Mouse (Mus musculus) lung, embryonic 16.5 days (tissue): ENCODE results near the gene Fcer1a. TPM values are rescaled to one million over a fixed set of nuclear protein-coding genes. Genes with fewer than 3 reads are reported as not detected.
"Not testable (repeated sequence)": the region's sequence is repeated elsewhere in the genome, so short reads cannot be mapped to it uniquely, and the experiment has no call there.

Source experiments
- ATAC-seq: fragments of 200-750 bp; cut with Nextera tagmentation; 2 replicates; pipeline ENCODE4 v1.8.0; 2017; ENCODE audit warnings: low read depth, mild to moderate bottlenecking, moderate library complexity
- H3K27ac ChIP-seq: fragments of 300-500 bp; sonication (generic); 2 replicates; pipeline ENCODE4 v1.5.1; 2014; ENCODE audit warnings: mild to moderate bottlenecking, control low read depth, low read length
- H3K27me3 ChIP-seq: fragments of 300-500 bp; sonication (generic); 2 replicates; pipeline ENCODE4 v1.6.1; 2014; ENCODE audit warnings: low read depth, low read length, mixed read lengths; ENCODE audit not compliant: control insufficient read depth, insufficient read depth
- H3K36me3 ChIP-seq: fragments of 300-500 bp; sonication (generic); 2 replicates; pipeline ENCODE4 v1.6.1; 2014; ENCODE audit warnings: low read length; ENCODE audit not compliant: control insufficient read depth, insufficient read depth
- H3K4me1 ChIP-seq: fragments of 300-500 bp; sonication (generic); replicated peaks from 2 replicates; pipeline ENCODE4 v1.6.1; 2014; ENCODE audit warnings: low read length, mixed read lengths; ENCODE audit not compliant: control insufficient read depth, insufficient read depth
- H3K4me2 ChIP-seq: fragments of 300-500 bp; sonication (generic); 2 replicates; pipeline ENCODE4 v1.6.1; 2014; ENCODE audit warnings: low read depth, low read length, control low read depth
- H3K4me3 ChIP-seq: fragments of 300-500 bp; sonication (generic); 2 replicates; pipeline ENCODE4 v1.5.1; 2014; ENCODE audit warnings: mild to moderate bottlenecking, low read length, control low read depth
- H3K9ac ChIP-seq: fragments of 300-500 bp; sonication (generic); 2 replicates; pipeline ENCODE4 v1.6.1; 2014; ENCODE audit warnings: low read length, control low read depth
- H3K9me3 ChIP-seq: fragments of 300-500 bp; sonication (generic); 2 replicates; pipeline ENCODE4 v1.6.1; 2016; ENCODE audit warnings: low read length; ENCODE audit not compliant: control insufficient read depth
- WGBS: fragments of 180-500 bp; shearing (Covaris S2); extraction: QIAGEN DNeasy Blood & Tissue Kit; methylation state at CpG from one replicate; pipeline ENCODE4 v1.1.7; 2014; 5-methylcytosine and 5-hydroxymethylcytosine counted together
- polyA plus RNA-seq: library from polyadenylated mRNA; unstranded; fragments of >200 nt; fragmentation: Nextera tagmentation; extraction: Ambion mirVana; gene quantifications from 2 replicates; pipeline ENCODE4 v1.2.1, GENCODE M21; 2015

Fcer1a gene
- polyA plus RNA-seq: 0.21 TPM in 1 of 2 replicates, not detected in the other

DNA sequence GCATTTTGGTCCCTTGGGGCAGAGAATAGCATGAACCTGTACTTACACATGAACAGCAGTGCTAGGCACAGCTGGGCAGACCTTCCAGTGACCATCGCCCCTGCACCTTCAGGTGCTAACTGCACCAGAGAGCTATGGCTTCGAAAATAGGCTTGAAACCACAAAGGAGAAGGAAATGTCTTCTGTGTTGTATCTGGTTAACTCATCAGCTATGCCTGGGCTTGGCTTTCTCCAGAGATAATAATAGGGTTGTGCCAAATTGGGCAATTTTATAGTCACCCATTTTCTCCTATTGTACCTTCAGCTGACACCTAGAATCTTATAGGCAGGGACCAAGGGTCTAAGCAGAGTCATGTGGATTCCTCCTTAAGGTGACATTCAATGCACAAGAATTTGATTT lies at the start of gene Fcer1a:
TSS of gene Fcer1a (minus strand) at position 134 of the 400 bp plus-strand sequence.
- 64% methylated on average over 2 of the region's 2 CpGs for WGBS
- ATAC-seq: no peak
- Histone ChIP-seq H3K4me2 (no peak within 1 kb of the TSS), H3K9me3 (no peaks in the 10 kb centered on the region), H3K4me1 (no peaks in the 10 kb centered on the region), H3K9ac (no peak within 1 kb of the TSS), H3K36me3 (no peaks in the 10 kb centered on the region), H3K4me3 (no peak within 1 kb of the TSS), H3K27me3 (no peaks in the 10 kb centered on the region), H3K27ac (no peak within 1 kb of the TSS)

DNA sequence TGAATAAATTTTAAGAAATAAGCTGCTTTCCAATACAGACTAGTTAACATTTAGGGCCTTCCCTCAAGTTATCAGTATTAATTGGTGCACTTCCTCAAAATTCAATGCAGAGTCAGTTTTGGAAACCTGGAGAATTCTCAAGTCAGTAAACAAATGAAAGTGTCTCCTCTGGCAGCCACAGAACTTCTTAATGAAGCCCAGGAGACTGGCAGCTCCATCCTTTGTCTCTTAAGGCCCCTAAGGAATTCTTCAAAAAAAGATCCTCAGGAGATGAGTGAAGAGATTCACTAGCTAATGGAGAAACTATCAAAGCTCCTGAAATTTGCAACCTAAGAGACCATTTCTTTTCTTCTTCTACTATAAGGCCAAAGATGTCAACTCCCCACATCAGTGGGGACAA lies 38.7 kb upstream of the Fcer1a start, which contains the start of gene Olfr418:
TSS of gene Olfr418 (plus strand) at position 301 of the 400 bp plus-strand sequence.
- no peaks in the 10 kb centered on the region for H3K27me3 ChIP-seq
- ATAC-seq: no peak
- H3K4me1 ChIP-seq: no peaks in the 10 kb centered on the region
- H3K36me3 ChIP-seq: no peaks in the 10 kb centered on the region
- no peak within 1 kb of the TSS for H3K9ac ChIP-seq
- no peak within 1 kb of the TSS for H3K4me3 ChIP-seq
- H3K4me2 ChIP-seq: no peak within 1 kb of the TSS
- H3K27ac ChIP-seq: no peak within 1 kb of the TSS
- no peaks in the 10 kb centered on the region for H3K9me3 ChIP-seq

GRCm38 (mm10) chr1:173249888-173250287 lies 22.9 kb upstream of the Fcer1a start:
- Histone ChIP-seq H3K27me3 (no peaks in the 10 kb centered on the region), H3K36me3 (no peaks in the 10 kb centered on the region), H3K4me1 (no peaks in the 10 kb centered on the region), H3K9ac (no peak overlapping the region), H3K9me3 (no peaks in the 10 kb centered on the region), H3K27ac (no peak overlapping the region), H3K4me3 (no peak overlapping the region), H3K4me2 (no peak overlapping the region)
- 87% methylated on average over 3 of the region's 3 CpGs for WGBS
- ATAC-seq: no peak

GRCm38 (mm10) chr1:173237004-173237403 lies 10.0 kb upstream of the Fcer1a start:
- ATAC-seq, H3K4me3 ChIP-seq, H3K36me3 ChIP-seq, H3K4me1 ChIP-seq, H3K9ac ChIP-seq, H3K27me3 ChIP-seq, H3K9me3 ChIP-seq, H3K4me2 ChIP-seq, H3K27ac ChIP-seq: not testable (repeated sequence)
- WGBS: 73% methylated on average over 1 of the region's 1 CpGs

DNA sequence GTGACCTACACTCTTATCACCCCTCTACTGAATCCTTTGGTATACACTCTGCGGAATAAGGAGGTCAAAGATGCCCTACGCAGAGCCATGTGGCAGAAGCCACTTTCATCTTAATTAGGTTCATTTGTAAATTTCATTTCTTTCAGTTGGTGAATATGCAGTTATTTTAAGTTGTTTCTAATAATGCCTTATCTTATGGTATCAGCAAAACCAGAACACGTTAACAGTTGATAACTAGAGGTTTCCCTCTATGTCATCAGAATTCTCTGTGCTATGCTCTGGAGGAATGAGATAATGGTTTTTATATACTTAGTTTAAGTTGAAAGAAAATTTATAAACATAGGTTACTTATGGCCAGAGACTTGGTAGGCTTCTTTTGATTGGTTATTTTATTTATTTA lies 10.5 kb downstream of the Fcer1a start:
- H3K4me1 ChIP-seq: no peaks in the 10 kb centered on the region
- 82% methylated on average over 3 of the region's 3 CpGs for WGBS
- no peak overlapping the region for H3K27ac ChIP-seq
- H3K27me3 ChIP-seq: no peaks in the 10 kb centered on the region
- H3K36me3 ChIP-seq: no peaks in the 10 kb centered on the region
- H3K4me3 ChIP-seq: no peak overlapping the region
- no peak for ATAC-seq
- H3K9me3 ChIP-seq: no peaks in the 10 kb centered on the region
- H3K4me2 ChIP-seq: no peak overlapping the region
- H3K9ac ChIP-seq: no peak overlapping the region

DNA sequence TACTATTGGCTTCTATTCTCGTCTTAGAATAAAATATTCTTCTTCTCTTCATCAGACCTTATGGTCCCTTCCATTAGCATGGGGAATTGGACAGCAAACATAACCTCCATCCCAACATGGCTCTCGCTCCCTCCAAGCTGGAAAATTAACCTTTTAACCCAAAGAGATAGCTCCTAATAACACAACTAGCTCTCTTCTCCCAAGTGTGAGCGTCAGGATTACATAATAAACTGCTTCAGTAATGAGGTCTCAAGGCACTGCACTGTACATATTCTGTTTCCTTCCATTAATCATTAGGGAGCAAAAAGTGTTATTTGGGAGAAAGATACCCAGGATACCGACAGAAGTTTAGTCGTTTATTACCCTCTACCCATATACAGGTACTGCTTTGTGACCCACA lies 14.9 kb downstream of the Fcer1a start, which contains the start of gene Olfr1404:
TSS of gene Olfr1404 (plus strand) at position 301 of the 400 bp plus-strand sequence.
- Histone ChIP-seq H3K4me2 (no peak within 1 kb of the TSS), H3K36me3 (no peaks in the 10 kb centered on the region), H3K27ac (no peak within 1 kb of the TSS), H3K27me3 (no peaks in the 10 kb centered on the region), H3K9ac (no peak within 1 kb of the TSS), H3K4me1 (no peaks in the 10 kb centered on the region), H3K9me3 (no peaks in the 10 kb centered on the region), H3K4me3 (no peak within 1 kb of the TSS)
- WGBS: 64% methylated on average over 5 of the region's 5 CpGs
- no peak for ATAC-seq

GRCm38 (mm10) chr1:173197508-173197907 lies 29.5 kb downstream of the Fcer1a start, which contains the start of gene Olfr218:
Gene Olfr218, plus strand, starts transcription at chr1:173197808.
- Histone ChIP-seq H3K4me3 (no peak within 1 kb of the TSS), H3K27me3 (no peaks in the 10 kb centered on the region), H3K4me1 (no peaks in the 10 kb centered on the region), H3K9ac (no peak within 1 kb of the TSS), H3K9me3 (no peaks in the 10 kb centered on the region), H3K36me3 (no peaks in the 10 kb centered on the region), H3K4me2 (no peak within 1 kb of the TSS), H3K27ac (no peak within 1 kb of the TSS)
- WGBS: 67% methylated on average over 5 of the region's 5 CpGs
- no peak for ATAC-seq

DNA sequence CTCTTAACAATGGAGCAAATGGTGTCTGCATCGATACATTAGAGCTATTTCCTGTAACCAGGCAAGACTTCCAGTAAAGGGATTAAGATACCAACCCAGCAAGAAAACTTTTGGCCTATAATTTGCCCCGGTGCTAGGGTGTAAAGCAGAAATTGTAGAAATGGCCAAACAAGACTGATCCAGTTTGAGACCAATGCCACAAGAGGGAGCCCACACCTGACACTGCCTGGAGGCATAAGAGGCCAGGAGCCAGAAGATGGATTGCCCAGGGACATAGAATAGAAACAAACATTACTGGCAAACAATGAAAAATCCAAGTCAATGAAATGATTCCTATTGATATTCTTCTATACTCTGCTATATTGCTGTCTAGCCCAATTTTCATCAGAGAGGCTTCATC lies 30.7 kb downstream of the Fcer1a start:
- no peak for ATAC-seq
- 83% methylated on average over 2 of the region's 2 CpGs for WGBS
- Histone ChIP-seq H3K4me3 (no peak overlapping the region), H3K9me3 (no peaks in the 10 kb centered on the region), H3K27ac (no peak overlapping the region), H3K36me3 (no peaks in the 10 kb centered on the region), H3K4me1 (no peaks in the 10 kb centered on the region), H3K9ac (no peak overlapping the region), H3K27me3 (no peaks in the 10 kb centered on the region), H3K4me2 (no peak overlapping the region)

DNA sequence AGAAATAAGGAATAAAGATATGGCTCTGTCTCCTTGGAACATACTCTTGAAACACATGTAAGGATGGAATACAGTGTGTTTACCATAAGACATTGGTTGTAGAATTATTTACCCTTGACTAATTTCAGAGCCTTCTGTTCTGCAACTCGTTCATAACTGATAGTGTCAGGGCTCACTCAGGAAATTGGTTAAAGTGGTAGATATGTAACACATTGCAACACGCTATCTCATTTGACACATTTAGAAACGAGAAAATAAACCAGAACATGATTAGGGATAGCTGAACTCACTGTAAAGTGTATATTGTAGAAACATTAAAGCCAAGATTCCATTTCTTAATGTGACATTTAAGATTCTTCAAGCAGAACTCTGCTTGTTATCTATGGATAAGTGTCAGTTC lies 35.0 kb downstream of the Fcer1a start:
- H3K4me3 ChIP-seq: no peak overlapping the region
- H3K27ac ChIP-seq: no peak overlapping the region
- no peaks in the 10 kb centered on the region for H3K27me3 ChIP-seq
- no peak for ATAC-seq
- H3K9ac ChIP-seq: no peak overlapping the region
- H3K4me2 ChIP-seq: no peak overlapping the region
- WGBS: 53% methylated on average over 3 of the region's 3 CpGs
- H3K36me3 ChIP-seq: no peaks in the 10 kb centered on the region
- no peaks in the 10 kb centered on the region for H3K9me3 ChIP-seq
- no peaks in the 10 kb centered on the region for H3K4me1 ChIP-seq

DNA sequence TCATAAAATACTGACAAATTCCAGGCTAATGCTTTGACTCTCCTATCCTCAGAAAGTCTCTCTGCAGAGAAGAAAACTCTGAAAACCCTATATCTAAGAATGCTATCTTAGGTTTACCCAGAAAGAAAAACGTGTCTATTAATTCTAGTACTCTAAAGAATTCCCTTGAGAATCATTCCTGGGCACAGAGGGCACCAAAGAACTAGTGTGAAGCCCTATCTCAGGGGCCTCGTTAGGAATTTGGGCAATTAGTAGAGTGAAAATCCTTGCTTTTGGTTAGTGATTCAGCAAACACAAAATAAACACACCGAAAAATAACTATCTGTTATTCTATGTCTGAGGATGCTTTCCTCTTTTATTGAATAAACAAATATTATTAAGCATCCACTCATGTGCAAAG lies 36.5 kb downstream of the Fcer1a start, which contains the start of gene Olfr1406:
TSS of gene Olfr1406 (minus strand) at position 101 of the 400 bp plus-strand sequence.
- 59% methylated on average over 3 of the region's 3 CpGs for WGBS
- no peak within 1 kb of the TSS for H3K4me2 ChIP-seq
- no peak within 1 kb of the TSS for H3K4me3 ChIP-seq
- no peaks in the 10 kb centered on the region for H3K36me3 ChIP-seq
- H3K9me3 ChIP-seq: no peaks in the 10 kb centered on the region
- ATAC-seq: no peak
- H3K4me1 ChIP-seq: no peaks in the 10 kb centered on the region
- no peaks in the 10 kb centered on the region for H3K27me3 ChIP-seq
- H3K27ac ChIP-seq: no peak within 1 kb of the TSS
- no peak within 1 kb of the TSS for H3K9ac ChIP-seq
